Mouse (Mus musculus) midbrain, embryonic 11.5 days (tissue): ENCODE results near the gene Prss35. TPM values are rescaled to one million over a fixed set of nuclear protein-coding genes. Genes with fewer than 3 reads are reported as not detected.

Experiments
- ATAC-seq: fragments of 200-750 bp; cut with Nextera tagmentation; 2 replicates; pipeline ENCODE4 v1.8.0; 2017; ENCODE audit warnings: moderate TSS enrichment, moderate library complexity; ENCODE audit not compliant: low FRiP score
- DNase-seq: peaks from one replicate; pipeline ENCODE4 v3.0.0; 2015; ENCODE audit warnings: low spot score; ENCODE audit errors: missing footprints
- H3K27ac ChIP-seq: fragments of 300-500 bp; sonication (generic); 2 replicates; pipeline ENCODE4 v1.5.1; 2014; ENCODE audit warnings: low read depth, low read length
- H3K27me3 ChIP-seq: fragments of 300-500 bp; sonication (generic); 2 replicates; pipeline ENCODE4 v1.6.1; 2014; ENCODE audit warnings: mild to moderate bottlenecking, low read length, moderate library complexity, mixed read lengths; ENCODE audit not compliant: control insufficient read depth, insufficient read depth
- H3K36me3 ChIP-seq: fragments of 300-500 bp; sonication (generic); 2 replicates; pipeline ENCODE4 v1.6.1; 2014; ENCODE audit warnings: mild to moderate bottlenecking, low read length, moderate library complexity, mixed read lengths; ENCODE audit not compliant: control insufficient read depth, insufficient read depth
- H3K4me1 ChIP-seq: fragments of 300-500 bp; sonication (generic); 2 replicates; pipeline ENCODE4 v1.6.1; 2014; ENCODE audit warnings: low read length; ENCODE audit not compliant: control insufficient read depth, insufficient read depth
- H3K4me2 ChIP-seq: fragments of 300-500 bp; sonication (generic); 2 replicates; pipeline ENCODE4 v1.6.1; 2014; ENCODE audit warnings: mild to moderate bottlenecking, moderate library complexity
- H3K4me3 ChIP-seq: fragments of 300-500 bp; sonication (generic); 2 replicates; pipeline ENCODE4 v1.5.1; 2014; ENCODE audit warnings: low read depth, low read length
- H3K9ac ChIP-seq: fragments of 300-500 bp; sonication (generic); 2 replicates; pipeline ENCODE4 v1.6.1; 2014; ENCODE audit warnings: low read length
- H3K9me3 ChIP-seq: fragments of 300-500 bp; sonication (generic); 2 replicates; pipeline ENCODE4 v1.6.1; 2016; ENCODE audit warnings: low read length; ENCODE audit not compliant: control insufficient read depth
- WGBS: fragments of 180-500 bp; shearing (Covaris S2); extraction: QIAGEN DNeasy Blood & Tissue Kit; methylation state at CpG from one replicate; pipeline ENCODE4 v1.1.7; 2014; 5-methylcytosine and 5-hydroxymethylcytosine counted together
- polyA plus RNA-seq: library from polyadenylated mRNA; unstranded; fragments of >200 nt; fragmentation: Nextera tagmentation; extraction: Ambion mirVana; gene quantifications from 2 replicates; pipeline ENCODE4 v1.2.1, GENCODE M21; 2014

Gene Prss35
- polyA plus RNA-seq, 1 experiment from 2014 or later: 1.4 TPM

GRCm38 (mm10) chr9:86726381-86726720 is 17.1 kb upstream of the Prss35 start:
- DNase-seq: no peak
- no peak for ATAC-seq
- 86% methylated on average over 5 of the region's 5 CpGs for WGBS

GRCm38 (mm10) chr9:86728214-86728814 is 15.1 kb upstream of the Prss35 start:
- Histone ChIP-seq H3K4me1 (no peaks in the 10 kb centered on the region), H3K9ac (no peak overlapping the region), H3K27me3 (no peaks in the 10 kb centered on the region), H3K36me3 (no peaks in the 10 kb centered on the region), H3K4me3 (no peak overlapping the region), H3K4me2 (no peak overlapping the region), H3K9me3 (no peaks in the 10 kb centered on the region), H3K27ac (no peak overlapping the region)
- 87% methylated on average over 10 of the region's 10 CpGs for WGBS
- ATAC-seq: no peak
- DNase-seq: no peak

More at GRCm38 (mm10) chr9:86726381-86726720, 17.1 kb upstream of the Prss35 start:
- H3K9ac ChIP-seq: no peak overlapping the region
- no peak overlapping the region for H3K4me2 ChIP-seq
- H3K27me3 ChIP-seq: no peaks in the 10 kb centered on the region
- H3K36me3 ChIP-seq: no peaks in the 10 kb centered on the region
- no peak overlapping the region for H3K27ac ChIP-seq
- no peak overlapping the region for H3K4me3 ChIP-seq
- H3K9me3 ChIP-seq: no peaks in the 10 kb centered on the region
- no peaks in the 10 kb centered on the region for H3K4me1 ChIP-seq

GRCm38 (mm10) chr9:86729084-86729483 is 14.4 kb upstream of the Prss35 start:
- Histone ChIP-seq H3K4me2 (no peak overlapping the region), H3K4me3 (no peak overlapping the region), H3K9me3 (no peaks in the 10 kb centered on the region), H3K27me3 (no peaks in the 10 kb centered on the region), H3K4me1 (no peaks in the 10 kb centered on the region), H3K9ac (no peak overlapping the region), H3K27ac (no peak overlapping the region), H3K36me3 (no peaks in the 10 kb centered on the region)
- ATAC-seq (no peak), DNase-seq (no peak)
- WGBS: 83% methylated on average over 1 of the region's 1 CpGs

GRCm38 (mm10) chr9:86729811-86730210 is 13.6 kb upstream of the Prss35 start:
- Histone ChIP-seq H3K4me1 (no peaks in the 10 kb centered on the region), H3K4me3 (no peak overlapping the region), H3K9ac (no peak overlapping the region), H3K4me2 (no peak overlapping the region), H3K27me3 (no peaks in the 10 kb centered on the region), H3K36me3 (no peaks in the 10 kb centered on the region), H3K27ac (no peak overlapping the region), H3K9me3 (no peaks in the 10 kb centered on the region)
- no peak for ATAC-seq
- WGBS: 96% methylated on average over 3 of the region's 3 CpGs
- no peak for DNase-seq

GRCm38 (mm10) chr9:86734357-86734756 is 9.1 kb upstream of the Prss35 start:
- no peak for ATAC-seq

GRCm38 (mm10) chr9:86734795-86735194 is 8.7 kb upstream of the Prss35 start:
- 86% methylated on average over 9 of the region's 9 CpGs for WGBS
- H3K4me2 ChIP-seq: no peak overlapping the region
- ATAC-seq: no peak
- no peaks in the 10 kb centered on the region for H3K9me3 ChIP-seq
- H3K9ac ChIP-seq: no peak overlapping the region
- no peaks in the 10 kb centered on the region for H3K4me1 ChIP-seq
- no peaks in the 10 kb centered on the region for H3K27me3 ChIP-seq
- no peak overlapping the region for H3K27ac ChIP-seq
- no peak overlapping the region for H3K4me3 ChIP-seq
- DNase-seq: no peak
- H3K36me3 ChIP-seq: no peaks in the 10 kb centered on the region

More at GRCm38 (mm10) chr9:86734357-86734756, 9.1 kb upstream of the Prss35 start:
- Histone ChIP-seq H3K4me2 (no peak overlapping the region), H3K36me3 (no peaks in the 10 kb centered on the region), H3K9me3 (no peaks in the 10 kb centered on the region), H3K4me1 (no peaks in the 10 kb centered on the region), H3K27ac (no peak overlapping the region), H3K27me3 (no peaks in the 10 kb centered on the region), H3K9ac (no peak overlapping the region), H3K4me3 (no peak overlapping the region)
- DNase-seq: no peak

GRCm38 (mm10) chr9:86736991-86737390 is 6.5 kb upstream of the Prss35 start:
- no peaks in the 10 kb centered on the region for H3K9me3 ChIP-seq
- H3K4me3 ChIP-seq: no peak overlapping the region
- 97% methylated on average over 4 of the region's 4 CpGs for WGBS
- H3K4me1 ChIP-seq: peaks cover 3% of the 10 kb centered on the region; the same call in 1 of the 2 replicates
- H3K36me3 ChIP-seq: no peaks in the 10 kb centered on the region
- no peaks in the 10 kb centered on the region for H3K27me3 ChIP-seq
- H3K9ac ChIP-seq: no peak overlapping the region
- no peak overlapping the region for H3K4me2 ChIP-seq
- DNase-seq (no peak), ATAC-seq (no peak)
- no peak overlapping the region for H3K27ac ChIP-seq

GRCm38 (mm10) chr9:86738067-86738466 is 5.4 kb upstream of the Prss35 start:
- Histone ChIP-seq H3K27me3 (no peaks in the 10 kb centered on the region), H3K4me2 (no peak overlapping the region), H3K36me3 (no peaks in the 10 kb centered on the region), H3K4me1 (peaks cover 6% of the 10 kb centered on the region), H3K27ac (no peak overlapping the region), H3K4me3 (no peak overlapping the region), H3K9ac (no peak overlapping the region), H3K9me3 (no peaks in the 10 kb centered on the region)
- 89% methylated on average over 1 of the region's 1 CpGs for WGBS
- ATAC-seq (no peak), DNase-seq (no peak)

GRCm38 (mm10) chr9:86738801-86739200 is 4.6 kb upstream of the Prss35 start:
- ATAC-seq: no peak
- DNase-seq: no peak
- Histone ChIP-seq H3K27me3 (no peaks in the 10 kb centered on the region), H3K36me3 (no peaks in the 10 kb centered on the region), H3K9ac (no peak overlapping the region), H3K9me3 (no peaks in the 10 kb centered on the region), H3K4me3 (no peak overlapping the region), H3K4me2 (no peak overlapping the region), H3K27ac (no peak overlapping the region), H3K4me1 (peaks cover 7% of the 10 kb centered on the region)
- 97% methylated on average over 8 of the region's 8 CpGs for WGBS
